Mouse (Mus musculus) kidney, adult 2 months (tissue): ENCODE data around the gene Map2k1.

Experiments
- CTCF ChIP-seq: fragments of 200-500 bp; conservative IDR thresholded peaks from 2 replicates; pipeline ENCODE4 v1.5.1; 2011; ENCODE audit warnings: low read depth, mild to moderate bottlenecking, control low read depth, low read length, moderate library complexity, mixed read lengths; ENCODE audit not compliant: insufficient read depth, insufficient read length
- POLR2A ChIP-seq: fragments of 200-500 bp; IDR thresholded peaks from one replicate; pipeline ENCODE4 v1.6.1; 2011; ENCODE audit warnings: low read depth, low read length, control low read depth

GRCm38 (mm10) chr9:64174341-64174740 is 79.1 kb downstream of the Map2k1 start:
- TF ChIP-seq CTCF, result no peak
- TF ChIP-seq POLR2A, result no peak
